Mouse (Mus musculus) hindbrain, postnatal 0 days (tissue): ENCODE data around the gene Ppp1r35. TPM values are rescaled to one million over a fixed set of nuclear protein-coding genes. Genes with fewer than 3 reads are reported as not detected.

ENCODE experiments used
- ATAC-seq: fragments of 200-750 bp; cut with Nextera tagmentation; 2 replicates; pipeline ENCODE4 v1.8.0; 2017; ENCODE audit warnings: mild to moderate bottlenecking, moderate TSS enrichment, moderate library complexity
- DNase-seq: peaks from one replicate; pipeline ENCODE4 v3.0.0-alpha.2; 2015; ENCODE audit warnings: low spot score
- H3K27ac ChIP-seq: fragments of 300-500 bp; sonication (generic); 2 replicates; pipeline ENCODE4 v1.5.1; 2014; ENCODE audit warnings: mild to moderate bottlenecking
- H3K27me3 ChIP-seq: fragments of 300-500 bp; sonication (generic); 2 replicates; pipeline ENCODE4 v1.6.1; 2014; ENCODE audit warnings: low read length, mixed read lengths; ENCODE audit not compliant: insufficient read depth
- H3K36me3 ChIP-seq: fragments of 300-500 bp; sonication (generic); 2 replicates; pipeline ENCODE4 v1.6.1; 2014; ENCODE audit warnings: low read length, mixed read lengths; ENCODE audit not compliant: insufficient read depth
- H3K4me1 ChIP-seq: fragments of 300-500 bp; sonication (generic); 2 replicates; pipeline ENCODE4 v1.6.1; 2014; ENCODE audit warnings: antibody characterized with exemption, low read length, mixed read lengths; ENCODE audit not compliant: insufficient read depth
- H3K4me2 ChIP-seq: fragments of 300-500 bp; sonication (generic); 2 replicates; pipeline ENCODE4 v1.6.1; 2014; ENCODE audit warnings: low read depth, mild to moderate bottlenecking, low read length, moderate library complexity, mixed read lengths
- H3K4me3 ChIP-seq: fragments of 300-500 bp; sonication (generic); 2 replicates; pipeline ENCODE4 v1.5.1; 2014; ENCODE audit warnings: low read length
- H3K9ac ChIP-seq: fragments of 300-500 bp; sonication (generic); replicated peaks from 2 replicates; pipeline ENCODE4 v1.6.1; 2014; ENCODE audit warnings: mild to moderate bottlenecking, low read length, moderate library complexity, mixed read lengths
- H3K9me3 ChIP-seq: fragments of 300-500 bp; sonication (generic); 2 replicates; pipeline ENCODE4 v1.6.1; 2016; ENCODE audit warnings: low read length, mixed read lengths
- CTCF ChIP-seq: IDR thresholded peaks from 2 replicates; pipeline ENCODE4 v1.5.1; 2016; ENCODE audit warnings: antibody characterized with exemption, control low read depth, low read depth
- WGBS: fragments of 180-500 bp; shearing (Covaris S2); extraction: QIAGEN DNeasy Blood & Tissue Kit; methylation state at CpG from one replicate; pipeline ENCODE4 v1.1.7; 2014; 5-methylcytosine and 5-hydroxymethylcytosine counted together
- polyA plus RNA-seq: library from polyadenylated mRNA; unstranded; fragments of >200 nt; fragmentation: Nextera tagmentation; extraction: Ambion mirVana; gene quantifications from 2 replicates; pipeline ENCODE4 v1.2.1, GENCODE M21; 2015
- total RNA-seq: library from RNA; depleted of rRNA; stranded (reverse); fragments of >200 nt; gene quantifications from 2 replicates; pipeline ENCODE4 v1.2.3, GENCODE M21; 2014

Ppp1r35 gene
- total and polyA plus RNA-seq, 2 experiments from 2014 or later, result 35.5 to 52.8 TPM

GRCm38 (mm10) chr5:137782776-137783522, 4.3 kb downstream of the Ppp1r35 start:
- no peaks in the 10 kb centered on the region for H3K27me3 ChIP-seq
- DNase-seq (no peak), ATAC-seq (no peak)
- H3K4me2 ChIP-seq, result peak overlapping the region; percentile 87
- H3K27ac ChIP-seq, result no peak overlapping the region
- 70% methylated on average over 13 of the region's 13 CpGs for WGBS
- H3K4me3 ChIP-seq, result peak overlapping the region; percentile 80; the same call in 1 of the 2 replicates
- peak overlapping the region; percentile 34; the same call in 1 of the 2 replicates for H3K9ac ChIP-seq
- no peaks in the 10 kb centered on the region for H3K9me3 ChIP-seq
- peaks cover 25% of the 10 kb centered on the region for H3K4me1 ChIP-seq
- peaks cover 23% of the 10 kb centered on the region; the same call in 1 of the 2 replicates for H3K36me3 ChIP-seq
- TF ChIP-seq CTCF, result no peak

GRCm38 (mm10) chr5:137783901-137784540, 5.4 kb downstream of the Ppp1r35 start:
- ATAC-seq (no peak), DNase-seq (no peak)
- H3K27me3 ChIP-seq, result no peaks in the 10 kb centered on the region
- peak overlapping the region; percentile 98; the same call in 1 of the 2 replicates for H3K27ac ChIP-seq
- peak overlapping the region; percentile 80 for H3K4me3 ChIP-seq
- WGBS, result 56% methylated on average over 9 of the region's 9 CpGs
- H3K9ac ChIP-seq, result peak overlapping the region; percentile 34
- H3K4me1 ChIP-seq, result peaks cover 25% of the 10 kb centered on the region
- peaks cover 23% of the 10 kb centered on the region; the same call in 1 of the 2 replicates for H3K36me3 ChIP-seq
- peak overlapping the region; percentile 87 for H3K4me2 ChIP-seq
- TF ChIP-seq CTCF, result no peak
- no peaks in the 10 kb centered on the region for H3K9me3 ChIP-seq

- Histone ChIP-seq H3K27me3 (no peaks in the 10 kb centered on the region), H3K9ac (peak overlapping the region; percentile 93; the same call in 1 of the 2 replicates), H3K4me2 (peak overlapping the region; percentile 87), H3K27ac (peak overlapping the region; percentile 98; the same call in 1 of the 2 replicates), H3K4me1 (peaks cover 25% of the 10 kb centered on the region), H3K9me3 (no peaks in the 10 kb centered on the region), H3K36me3 (peaks cover 23% of the 10 kb centered on the region; the same call in 1 of the 2 replicates), H3K4me3 (peak overlapping the region; percentile 80)
- 78% methylated on average over 14 of the region's 14 CpGs for WGBS
- DNase-seq, result no peak
- no peak for ATAC-seq
- TF ChIP-seq CTCF, result no peak
Measured at GRCm38 (mm10) chr5:137784546-137784945, 5.9 kb downstream of the Ppp1r35 start.

- ATAC-seq (no peak), DNase-seq (peak; percentile 66)
- H3K4me2 ChIP-seq, result peak overlapping the region; percentile 87
- peak overlapping the region; percentile 93 for H3K9ac ChIP-seq
- under 1% methylated on average over 58 of the region's 62 CpGs for WGBS
- H3K27ac ChIP-seq, result peak overlapping the region; percentile 98
- peak overlapping the region; percentile 80 for H3K4me3 ChIP-seq
- H3K4me1 ChIP-seq, result peaks cover 22% of the 10 kb centered on the region
- H3K36me3 ChIP-seq, result peaks cover 23% of the 10 kb centered on the region; the same call in 1 of the 2 replicates
- no peaks in the 10 kb centered on the region for H3K27me3 ChIP-seq
- H3K9me3 ChIP-seq, result no peaks in the 10 kb centered on the region
- no peak for TF ChIP-seq CTCF
Measured at GRCm38 (mm10) chr5:137785164-137786031, 6.7 kb downstream of the Ppp1r35 start.

- ATAC-seq (peak; percentile 92), DNase-seq (peak; percentile 100)
- Histone ChIP-seq H3K4me1 (peaks cover 22% of the 10 kb centered on the region), H3K9me3 (no peaks in the 10 kb centered on the region), H3K27me3 (no peaks in the 10 kb centered on the region), H3K4me2 (peak overlapping the region; percentile 87), H3K36me3 (peaks cover 19% of the 10 kb centered on the region; the same call in 1 of the 2 replicates), H3K4me3 (peak overlapping the region; percentile 80), H3K27ac (peak overlapping the region; percentile 98), H3K9ac (peak overlapping the region; percentile 93)
- under 1% methylated on average over 73 of the region's 79 CpGs for WGBS
- no peak for TF ChIP-seq CTCF
Measured at GRCm38 (mm10) chr5:137786109-137786942, 7.7 kb downstream of the Ppp1r35 start.
